Mouse (Mus musculus) midbrain, embryonic 16.5 days (tissue): Measurements from ENCODE around the gene Med13l. TPM values are rescaled to one million over a fixed set of nuclear protein-coding genes. Genes with fewer than 3 reads are reported as not detected.

Source experiments
- ATAC-seq: fragments of 200-750 bp; cut with Nextera tagmentation; 2 replicates; pipeline ENCODE4 v1.8.0; 2017; ENCODE audit warnings: moderate TSS enrichment
- H3K27ac ChIP-seq: fragments of 300-500 bp; sonication (generic); 2 replicates; pipeline ENCODE4 v1.5.1; 2014; ENCODE audit warnings: mild to moderate bottlenecking, low read length, mixed read lengths
- H3K27me3 ChIP-seq: fragments of 300-500 bp; sonication (generic); 2 replicates; pipeline ENCODE4 v1.6.1; 2014; ENCODE audit warnings: low read depth, low read length, mixed read lengths; ENCODE audit not compliant: control insufficient read depth, insufficient read depth
- H3K36me3 ChIP-seq: fragments of 300-500 bp; sonication (generic); 2 replicates; pipeline ENCODE4 v1.6.1; 2014; ENCODE audit warnings: mild to moderate bottlenecking, low read length, moderate library complexity, mixed read lengths; ENCODE audit not compliant: control insufficient read depth, insufficient read depth
- H3K4me1 ChIP-seq: fragments of 300-500 bp; sonication (generic); 2 replicates; pipeline ENCODE4 v1.6.1; 2014; ENCODE audit warnings: mild to moderate bottlenecking, low read length, mixed read lengths; ENCODE audit not compliant: control insufficient read depth, insufficient read depth
- H3K4me2 ChIP-seq: fragments of 300-500 bp; sonication (generic); 2 replicates; pipeline ENCODE4 v1.6.1; 2014; ENCODE audit warnings: mild to moderate bottlenecking, low read length, mixed read lengths
- H3K4me3 ChIP-seq: fragments of 300-500 bp; sonication (generic); 2 replicates; pipeline ENCODE4 v1.5.1; 2014; ENCODE audit warnings: low read depth, mild to moderate bottlenecking, low read length, moderate library complexity, mixed read lengths
- H3K9ac ChIP-seq: fragments of 300-500 bp; sonication (generic); 2 replicates; pipeline ENCODE4 v1.6.1; 2014; ENCODE audit warnings: low read depth, low read length, mixed read lengths
- H3K9me3 ChIP-seq: fragments of 300-500 bp; sonication (generic); replicated peaks from 2 replicates; pipeline ENCODE4 v1.6.1; 2014; ENCODE audit warnings: mild to moderate bottlenecking, low read length, mixed read lengths; ENCODE audit not compliant: control insufficient read depth, poor library complexity, severe bottlenecking
- WGBS: fragments of 180-500 bp; shearing (Covaris S2); extraction: QIAGEN DNeasy Blood & Tissue Kit; methylation state at CpG from one replicate; pipeline ENCODE4 v1.1.7; 2014; 5-methylcytosine and 5-hydroxymethylcytosine counted together
- polyA plus RNA-seq: library from polyadenylated mRNA; unstranded; fragments of >200 nt; fragmentation: Nextera tagmentation; extraction: Ambion mirVana; gene quantifications from 2 replicates; pipeline ENCODE4 v1.2.1, GENCODE M21; 2015

The Med13l gene
- polyA plus RNA-seq, 1 experiment from 2014 or later, result 14.4 TPM

DNA sequence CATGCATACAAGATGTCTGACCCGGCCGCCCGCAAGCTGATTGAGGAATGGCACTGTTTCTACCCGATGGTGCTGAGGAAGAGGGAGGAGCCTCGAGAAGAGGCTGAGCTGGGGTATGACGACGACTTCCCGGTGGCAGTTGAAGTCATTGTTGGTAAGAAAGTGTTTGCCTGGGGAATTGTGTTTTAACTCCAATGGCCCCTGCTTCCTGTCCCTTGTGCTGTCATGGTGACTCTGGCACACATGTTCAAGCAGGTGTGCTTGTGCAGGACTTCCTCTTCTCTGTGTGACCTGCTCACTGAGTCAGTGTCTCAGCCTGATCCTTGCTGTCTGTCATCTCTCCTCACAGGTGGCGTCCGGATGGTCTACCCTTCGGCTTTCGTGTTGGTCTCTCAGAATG is 160.9 kb downstream of the Med13l start:
- no peak for ATAC-seq
- H3K4me2 ChIP-seq, result no peak overlapping the region
- no peaks in the 10 kb centered on the region for H3K27me3 ChIP-seq
- no peaks in the 10 kb centered on the region for H3K9me3 ChIP-seq
- peaks cover 7% of the 10 kb centered on the region for H3K4me1 ChIP-seq
- no peak overlapping the region for H3K4me3 ChIP-seq
- H3K36me3 ChIP-seq, result 0 out of 2 replicates have a peak, but pooled peaks cover 2% of the 10 kb centered on the region
- no peak overlapping the region for H3K27ac ChIP-seq
- WGBS, result 86% methylated on average over 12 of the region's 12 CpGs
- H3K9ac ChIP-seq, result no peak overlapping the region

DNA sequence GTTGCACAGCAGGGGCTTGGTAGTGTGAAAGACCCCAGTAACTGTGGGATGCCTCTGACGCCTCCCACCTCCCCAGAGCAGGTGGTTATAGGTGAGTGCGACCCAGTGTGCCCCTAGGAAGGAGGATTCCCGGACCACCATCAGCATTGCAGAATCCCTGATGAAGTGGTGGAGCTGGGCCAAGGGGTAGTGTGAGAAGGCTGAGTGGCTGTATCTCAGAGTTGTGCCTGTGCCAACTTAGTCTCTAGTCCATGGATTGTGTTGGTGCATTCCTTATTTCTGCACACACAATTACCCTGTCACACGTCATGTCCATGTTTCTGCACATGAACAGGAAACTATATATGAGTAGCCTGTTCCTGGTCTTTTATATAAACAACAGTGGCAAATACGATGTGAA is 161.4 kb downstream of the Med13l start:
- no peak for ATAC-seq
- no peak overlapping the region for H3K9ac ChIP-seq
- H3K27me3 ChIP-seq, result no peaks in the 10 kb centered on the region
- H3K36me3 ChIP-seq, result 0 out of 2 replicates have a peak, but pooled peaks cover 2% of the 10 kb centered on the region
- H3K27ac ChIP-seq, result no peak overlapping the region
- H3K4me3 ChIP-seq, result no peak overlapping the region
- no peak overlapping the region for H3K4me2 ChIP-seq
- no peaks in the 10 kb centered on the region for H3K9me3 ChIP-seq
- WGBS, result 82% methylated on average over 5 of the region's 5 CpGs
- peaks cover 2% of the 10 kb centered on the region; the same call in 1 of the 2 replicates for H3K4me1 ChIP-seq

DNA sequence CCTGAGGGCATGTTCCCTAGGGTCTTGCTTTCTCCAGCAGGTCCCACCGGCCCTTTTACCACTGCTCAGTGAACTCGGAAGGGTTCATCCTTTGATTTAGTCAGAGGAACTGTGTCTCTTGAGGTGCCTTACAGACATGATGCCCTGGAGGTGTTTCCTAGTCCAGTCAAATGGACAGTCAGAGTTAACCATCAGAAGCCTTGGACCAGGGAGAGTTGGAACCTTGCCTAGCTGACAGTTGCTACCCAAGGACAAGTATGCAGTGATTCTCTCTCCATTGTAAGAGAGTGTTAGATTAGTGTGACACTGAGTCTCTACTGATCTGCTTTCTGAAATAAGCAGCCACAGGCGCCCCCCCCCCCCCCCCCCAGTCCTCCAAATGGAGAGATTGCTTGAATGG is 162.0 kb downstream of the Med13l start:
- Histone ChIP-seq H3K4me2 (no peak overlapping the region), H3K4me3 (no peak overlapping the region), H3K27ac (no peak overlapping the region), H3K27me3 (no peaks in the 10 kb centered on the region), H3K4me1 (no peaks in the 10 kb centered on the region), H3K9me3 (no peaks in the 10 kb centered on the region), H3K9ac (no peak overlapping the region), H3K36me3 (0 out of 2 replicates have a peak, but pooled peaks cover 2% of the 10 kb centered on the region)
- 62% methylated on average over 3 of the region's 3 CpGs for WGBS
- ATAC-seq, result no peak

DNA sequence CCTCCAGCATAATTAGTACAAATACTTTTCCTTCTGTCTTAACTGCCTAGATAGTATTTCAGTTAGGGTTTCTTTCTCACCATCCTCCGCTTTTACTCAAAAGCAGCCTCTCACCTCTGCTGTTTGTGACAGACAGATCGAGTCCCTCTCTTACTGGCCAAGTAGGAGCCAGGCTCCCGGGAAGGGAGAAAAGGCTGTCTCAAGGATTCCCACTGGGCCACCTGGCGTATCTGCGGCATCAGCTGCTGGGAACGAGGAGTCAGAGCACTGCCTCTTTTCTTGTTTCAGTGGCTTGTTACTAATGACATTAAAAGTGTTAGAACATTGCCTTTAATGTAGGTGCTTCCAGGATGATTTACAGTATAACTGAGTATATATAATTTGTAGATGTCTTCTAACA is 164.9 kb downstream of the Med13l start:
- H3K4me2 ChIP-seq, result no peak overlapping the region
- H3K4me3 ChIP-seq, result no peak overlapping the region
- H3K27ac ChIP-seq, result no peak overlapping the region
- H3K9me3 ChIP-seq, result no peaks in the 10 kb centered on the region
- WGBS, result 61% methylated on average over 6 of the region's 6 CpGs
- no peak overlapping the region for H3K9ac ChIP-seq
- no peaks in the 10 kb centered on the region for H3K27me3 ChIP-seq
- peaks cover 7% of the 10 kb centered on the region for H3K36me3 ChIP-seq
- H3K4me1 ChIP-seq, result no peaks in the 10 kb centered on the region
- no peak for ATAC-seq

DNA sequence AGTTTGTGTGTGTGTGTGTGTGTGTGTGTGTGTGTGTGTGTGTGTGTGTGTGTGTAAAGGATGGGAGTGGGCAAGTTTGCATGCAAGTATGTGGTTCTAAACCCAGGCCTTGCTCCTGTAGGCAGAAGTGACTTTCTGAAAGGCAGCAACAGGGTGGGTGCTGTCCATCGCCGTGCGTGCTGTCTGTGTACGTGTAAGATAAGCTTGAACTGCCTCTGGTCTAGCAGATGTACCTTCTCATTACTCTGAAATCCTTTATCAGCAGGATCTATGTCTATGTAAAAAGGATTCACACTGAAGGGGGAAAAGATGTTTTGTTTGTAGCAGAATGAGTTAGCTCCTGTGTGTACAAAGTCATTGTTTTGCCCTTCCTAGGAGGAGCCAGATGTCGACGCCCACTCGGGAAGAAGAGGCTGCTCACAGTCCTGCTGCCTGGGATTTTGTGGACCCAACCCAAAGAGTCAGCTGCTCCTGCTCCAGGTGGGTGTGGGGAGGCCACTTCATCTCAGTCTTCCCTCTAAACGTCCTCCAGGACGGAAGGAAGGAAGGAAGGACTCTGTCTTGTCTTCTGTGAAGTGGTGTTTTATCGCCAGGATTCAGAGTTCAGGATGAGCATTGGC is 165.5 kb downstream of the Med13l start:
- Histone ChIP-seq H3K4me1 (no peaks in the 10 kb centered on the region), H3K9me3 (no peaks in the 10 kb centered on the region), H3K36me3 (peaks cover 7% of the 10 kb centered on the region), H3K27me3 (no peaks in the 10 kb centered on the region), H3K4me2 (no peak overlapping the region), H3K9ac (no peak overlapping the region), H3K27ac (no peak overlapping the region), H3K4me3 (no peak overlapping the region)
- no peak for ATAC-seq
- 84% methylated on average over 10 of the region's 10 CpGs for WGBS

DNA sequence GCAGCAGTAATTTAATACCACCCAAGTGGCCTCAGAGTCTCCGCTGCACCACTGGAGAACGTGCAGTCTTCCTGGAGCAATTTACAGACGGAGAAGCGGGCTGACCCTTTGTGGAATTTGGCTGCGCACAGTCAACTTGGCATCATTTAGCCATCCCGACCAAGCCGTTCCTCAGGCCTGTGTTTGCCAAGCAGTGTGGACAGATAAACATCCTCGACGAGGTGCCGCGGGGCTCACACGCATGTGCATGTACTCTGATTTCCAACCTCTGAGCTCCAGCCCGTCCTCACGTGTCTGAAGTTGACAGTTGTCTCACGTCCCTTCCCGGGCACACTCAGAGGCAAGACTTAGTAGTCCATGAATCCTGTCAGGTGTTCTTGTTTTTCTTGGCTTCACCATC is 166.9 kb downstream of the Med13l start:
- 93% methylated on average over 16 of the region's 16 CpGs for whole genome bisulfite sequencing

DNA sequence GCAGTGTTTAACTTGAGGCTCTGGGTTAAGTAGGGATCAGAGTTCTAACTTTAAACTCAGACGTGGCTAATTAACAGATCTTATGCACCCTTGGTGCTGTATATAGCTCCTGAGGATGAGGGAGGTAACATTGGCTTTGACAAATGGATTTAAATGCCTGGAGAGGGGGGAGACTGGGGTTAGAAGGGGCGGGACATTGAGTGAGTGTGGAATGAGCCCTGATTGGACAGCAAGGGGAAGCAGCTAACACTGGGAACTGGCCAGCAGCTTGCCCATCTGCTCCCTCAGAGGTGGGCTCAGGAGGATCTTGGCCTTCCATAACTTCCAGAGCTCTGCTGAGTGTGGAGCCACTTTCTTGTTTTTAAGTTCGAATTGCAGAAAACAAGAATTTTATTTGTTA is 171.7 kb downstream of the Med13l start:
- H3K4me3 ChIP-seq, result no peak overlapping the region
- H3K4me2 ChIP-seq, result no peak overlapping the region
- H3K9me3 ChIP-seq, result no peaks in the 10 kb centered on the region
- H3K27ac ChIP-seq, result no peak overlapping the region
- 66% methylated on average over 3 of the region's 3 CpGs for WGBS
- no peak for ATAC-seq
- no peaks in the 10 kb centered on the region for H3K4me1 ChIP-seq
- H3K9ac ChIP-seq, result no peak overlapping the region
- H3K36me3 ChIP-seq, result peaks cover 19% of the 10 kb centered on the region
- H3K27me3 ChIP-seq, result no peaks in the 10 kb centered on the region

More for the DNA sequence above, 166.9 kb downstream of the Med13l start:
- H3K4me3 ChIP-seq, result no peak overlapping the region
- no peak overlapping the region for H3K9ac ChIP-seq
- no peak overlapping the region for H3K27ac ChIP-seq
- H3K36me3 ChIP-seq, result peaks cover 9% of the 10 kb centered on the region
- no peaks in the 10 kb centered on the region for H3K27me3 ChIP-seq
- H3K9me3 ChIP-seq, result no peaks in the 10 kb centered on the region
- H3K4me2 ChIP-seq, result no peak overlapping the region
- H3K4me1 ChIP-seq, result no peaks in the 10 kb centered on the region
- ATAC-seq, result no peak

DNA sequence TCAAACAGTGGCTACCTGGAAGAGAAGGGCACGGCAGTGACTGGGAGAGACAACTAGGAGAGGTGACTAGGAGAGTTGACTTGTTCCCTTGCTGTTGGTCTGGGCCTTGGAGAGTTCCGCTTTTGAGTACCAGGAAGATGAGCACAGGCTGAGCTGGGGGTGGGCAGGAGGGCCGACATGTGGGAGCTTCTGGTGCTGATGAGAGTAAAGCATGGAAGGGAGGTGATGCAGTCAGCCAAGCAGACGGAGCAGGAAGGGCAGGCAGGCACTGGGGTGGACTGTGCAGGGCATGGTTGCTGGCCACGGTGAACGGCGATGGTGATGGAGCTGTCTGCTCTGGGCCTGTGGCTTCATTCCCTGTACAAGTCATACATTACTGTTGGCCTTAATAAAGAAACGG is 172.2 kb downstream of the Med13l start:
- Histone ChIP-seq H3K27me3 (no peaks in the 10 kb centered on the region), H3K36me3 (peaks cover 19% of the 10 kb centered on the region), H3K9me3 (no peaks in the 10 kb centered on the region), H3K4me2 (no peak overlapping the region), H3K4me1 (no peaks in the 10 kb centered on the region), H3K9ac (no peak overlapping the region), H3K27ac (no peak overlapping the region), H3K4me3 (no peak overlapping the region)
- 87% methylated on average over 8 of the region's 8 CpGs for WGBS
- ATAC-seq, result no peak

DNA sequence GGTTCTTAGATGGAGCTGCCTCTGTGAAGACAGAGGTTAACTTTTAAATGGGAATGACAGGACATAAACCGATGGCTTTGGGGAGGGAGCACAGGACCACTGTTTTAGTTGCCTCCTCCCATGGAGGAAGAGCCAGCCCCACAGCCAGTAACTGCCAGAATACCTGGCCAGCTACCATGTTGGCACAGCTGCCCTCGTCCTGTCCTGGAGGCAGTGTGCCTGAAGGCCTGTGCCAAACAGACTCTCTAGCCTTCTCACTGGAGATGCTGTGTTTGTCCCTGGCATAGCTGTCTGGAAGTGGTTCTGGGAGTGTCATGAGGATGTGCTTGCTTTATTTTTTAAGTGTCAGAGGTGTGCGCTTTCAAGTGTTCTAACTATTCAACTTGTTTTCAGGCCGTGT is 173.1 kb downstream of the Med13l start:
- ATAC-seq, result no peak
- Histone ChIP-seq H3K27ac (no peak overlapping the region), H3K4me3 (no peak overlapping the region), H3K9ac (no peak overlapping the region), H3K9me3 (no peaks in the 10 kb centered on the region), H3K4me1 (no peaks in the 10 kb centered on the region), H3K36me3 (peaks cover 19% of the 10 kb centered on the region; the same call in 1 of the 2 replicates), H3K27me3 (no peaks in the 10 kb centered on the region), H3K4me2 (no peak overlapping the region)
- WGBS, result 93% methylated on average over 4 of the region's 4 CpGs
